Mouse (Mus musculus) ES-Bruce4 (cell line): ENCODE data around the gene Wbp1.

Experiments
- CTCF ChIP-seq: IDR thresholded peaks from one replicate; pipeline ENCODE4 v1.8.1; 2011; ENCODE audit warnings: low read depth, low read length
- EP300 ChIP-seq: IDR thresholded peaks from 2 replicates; pipeline ENCODE4 v1.6.1; 2011; ENCODE audit warnings: low read depth, low read length; ENCODE audit not compliant: insufficient read depth
- POLR2A ChIP-seq: IDR thresholded peaks from one replicate; pipeline ENCODE4 v1.8.1; 2011; ENCODE audit warnings: low read length; ENCODE audit not compliant: insufficient read depth

GRCm38 (mm10) chr6:83077630-83078323, 43.6 kb downstream of the Wbp1 start, which contains the start of gene Pcgf1:
- no peak for TF ChIP-seq CTCF
- TF ChIP-seq POLR2A, result no peak
- TF ChIP-seq EP300, result no peak
